In the genomic region with DNA sequence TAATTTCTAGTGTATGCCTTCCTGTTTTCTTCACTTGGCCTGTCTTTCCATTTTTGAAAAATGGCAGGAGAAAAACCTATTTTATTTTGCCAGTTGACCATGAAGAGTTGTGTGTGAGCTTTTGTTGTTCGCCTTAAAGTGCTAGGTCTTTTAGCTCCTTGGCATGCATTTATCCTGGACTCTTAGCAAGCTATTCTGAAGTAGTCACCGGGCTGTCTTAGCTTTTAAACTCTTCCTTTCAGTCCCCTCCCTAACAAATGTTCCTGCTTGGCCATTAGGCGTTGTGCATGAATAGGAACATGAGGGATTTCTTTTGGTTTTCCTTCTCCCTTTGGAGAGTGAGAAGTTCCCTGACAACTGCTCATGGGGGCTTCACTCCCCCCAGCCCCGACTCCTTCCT, we compare ENCODE assay signal across 24 mouse cellular contexts.
"Had no signal": no experiment of that assay in that cellular context is flagged by ENCODE, and none has a peak within 500 bp of the region (broad histone marks: within the 10 kb centered on the region; RNA-seq: fewer than 3 reads in every experiment).

No protein-coding gene starts in this region.

- H3K9ac ChIP-seq: heart, embryonic 12.5 days; hindbrain, embryonic 12.5 days; intestine, embryonic 15.5 days; limb, embryonic 13.5 days; limb, embryonic 15.5 days; liver, embryonic 12.5 days; liver, embryonic 14.5 days had no signal

- H3K4me1 ChIP-seq: liver, embryonic 12.5 days had no signal

- H3K27me3 ChIP-seq: hindbrain, embryonic 12.5 days; intestine, embryonic 15.5 days; liver, embryonic 12.5 days had no signal

- H3K27ac ChIP-seq: gastrocnemius, adult 2 months; heart, embryonic 10.5 days; hindbrain, embryonic 12.5 days; intestine, embryonic 15.5 days; layer of hippocampus, adult 2 months; left cerebral cortex, adult 2 months; limb, embryonic 13.5 days; limb, embryonic 15.5 days; liver, embryonic 12.5 days; liver, embryonic 14.5 days had no signal

- ATAC-seq: inflammation-experienced regulatory T-cells, adult 6 months; intestine, embryonic 15.5 days; intestine, postnatal 0 days; liver, embryonic 12.5 days had no signal

- H3K4me2 ChIP-seq: heart, embryonic 12.5 days; hindbrain, embryonic 12.5 days; intestine, embryonic 15.5 days; limb, embryonic 13.5 days; limb, embryonic 15.5 days; liver, embryonic 12.5 days had no signal

- H3K9me3 ChIP-seq: heart, embryonic 12.5 days; hindbrain, embryonic 12.5 days; intestine, embryonic 15.5 days; limb, embryonic 13.5 days; limb, embryonic 15.5 days; liver, embryonic 12.5 days had no signal

- H3K36me3 ChIP-seq: heart, embryonic 10.5 days; heart, embryonic 12.5 days; hindbrain, embryonic 12.5 days; intestine, embryonic 15.5 days; limb, embryonic 13.5 days; limb, embryonic 15.5 days; liver, embryonic 12.5 days had no signal

- DNase-seq: gastrocnemius, adult 2 months; gastrocnemius, postnatal 10 days; gastrocnemius, postnatal 25 days; heart, adult 18-20 months; heart, postnatal 10 days; heart, postnatal 4 days; kidney, adult 18-20 months; kidney, adult 8-10 months; kidney, postnatal 10 days; kidney, postnatal 25 days; kidney, postnatal 4 days; left cerebral cortex, postnatal 4 days had no signal

- H3K4me3 ChIP-seq: gastrocnemius, adult 2 months; heart, embryonic 10.5 days; heart, embryonic 12.5 days; hindbrain, embryonic 12.5 days; intestine, embryonic 15.5 days; layer of hippocampus, adult 2 months; left cerebral cortex, adult 2 months; limb, embryonic 13.5 days; limb, embryonic 15.5 days; liver, embryonic 12.5 days had no signal
